Mouse (Mus musculus) left cerebral cortex, postnatal 25 days (tissue): Measurements from ENCODE around the gene Fancm. TPM values are rescaled to one million over a fixed set of nuclear protein-coding genes. Genes with fewer than 3 reads are reported as not detected.

Source experiments
- DNase-seq, 2 experiments: peaks; one replicate each; pipeline ENCODE4 v3.0.0; 2022; ENCODE audit warnings: low spot score in 2 of 2, mixed read lengths in 1 of 2
- intact Hi-C: fragments of 180-260 bp; cut with DNase I; formaldehyde crosslinking; loops from one replicate; pipeline ENCODE4 v1.15.1; 2025
- total RNA-seq, 2 experiments: library from RNA; stranded (reverse); gene quantifications; 2 replicates each; pipeline ENCODE4 v1.2.3; 2021

Gene Fancm
- 10 to 100 TPM; 10.9 to 13.0 TPM for total RNA-seq

GRCm38 (mm10) chr12:65075085-65075732, at the start of gene Fancm:
Gene Fancm (plus strand): TSS chr12:65075603.
- intact Hi-C loops, result no loop called here

GRCm38 (mm10) chr12:65035839-65036189, 39.6 kb upstream of the Fancm start:
- DNase-seq, result no peak
- intact Hi-C loops, result no loop called here

More at GRCm38 (mm10) chr12:65075085-65075732, at the start of gene Fancm:
- peak; percentile 92 to 95 for DNase-seq

GRCm38 (mm10) chr12:65036190-65036870, 39.1 kb upstream of the Fancm start, which contains the start of gene Prpf39:
Gene Prpf39 (plus strand): TSS chr12:65036333.
- intact Hi-C loops, result no loop called here
- peak; percentile 91 to 94 for DNase-seq

- intact Hi-C loops, result no loop called here
- DNase-seq, result no peak
Observed at GRCm38 (mm10) chr12:65036892-65037545, 38.4 kb upstream of the Fancm start.

GRCm38 (mm10) chr12:65037546-65037937, 37.9 kb upstream of the Fancm start:
- DNase-seq, result no peak
- intact Hi-C loops, result no loop called here

GRCm38 (mm10) chr12:65048799-65049198, 26.6 kb upstream of the Fancm start:
- DNase-seq, result no peak
- intact Hi-C loops, result no loop called here

GRCm38 (mm10) chr12:65058203-65058602, 17.2 kb upstream of the Fancm start:
- no peak for DNase-seq
- intact Hi-C loops, result loop anchor here (5.0 kb wide), 1 partner anchor 66 kb away; no protein-coding TSS in a partner anchor

- no peak for DNase-seq
- intact Hi-C loops, result no loop called here
Observed at GRCm38 (mm10) chr12:65061082-65061481, 14.3 kb upstream of the Fancm start.

- intact Hi-C loops, result no loop called here
Observed at GRCm38 (mm10) chr12:65065241-65065640, 10.2 kb upstream of the Fancm start.

GRCm38 (mm10) chr12:65066234-65066633, 9.2 kb upstream of the Fancm start:
- no peak for DNase-seq
- intact Hi-C loops, result no loop called here

More at GRCm38 (mm10) chr12:65065241-65065640, 10.2 kb upstream of the Fancm start:
- DNase-seq, result no peak

- intact Hi-C loops, result no loop called here
- DNase-seq, result no peak
Observed at GRCm38 (mm10) chr12:65068409-65068808, 7.0 kb upstream of the Fancm start.

- DNase-seq, result no peak
- intact Hi-C loops, result no loop called here
Observed at GRCm38 (mm10) chr12:65072911-65073610, 2.3 kb upstream of the Fancm start.

- peak; percentile 97 to 98 for DNase-seq
- intact Hi-C loops, result no loop called here
Observed at GRCm38 (mm10) chr12:65073611-65074178, 1.7 kb upstream of the Fancm start, which contains the start of gene Fkbp3. Gene Fkbp3 (minus strand): TSS chr12:65074007.

- intact Hi-C loops, result no loop called here
- DNase-seq, result no peak
Observed at GRCm38 (mm10) chr12:65074651-65075050, 752 bp upstream of the Fancm start.

GRCm38 (mm10) chr12:65075733-65076310, 419 bp downstream of the Fancm start:
- intact Hi-C loops, result no loop called here
- peak in 1 of 2 experiments; percentile 54 for DNase-seq

GRCm38 (mm10) chr12:65076906-65077305, 1.5 kb downstream of the Fancm start:
- no peak for DNase-seq
- intact Hi-C loops, result no loop called here

- intact Hi-C loops, result no loop called here
- no peak for DNase-seq
Observed at GRCm38 (mm10) chr12:65108746-65109145, 33.3 kb downstream of the Fancm start.

- intact Hi-C loops, result no loop called here
- DNase-seq, result no peak
Observed at GRCm38 (mm10) chr12:65111503-65111902, 36.1 kb downstream of the Fancm start.

GRCm38 (mm10) chr12:65112811-65113210, 37.4 kb downstream of the Fancm start:
- peak in 1 of 2 experiments; percentile 80 for DNase-seq

More at GRCm38 (mm10) chr12:65112811-65113210, 37.4 kb downstream of the Fancm start:
- intact Hi-C loops, result no loop called here
